Mouse (Mus musculus): ENCODE measurements around the gene Atp2c1. TPM values are rescaled to one million over a fixed set of nuclear protein-coding genes. Genes with fewer than 3 reads are reported as not detected.

Gene Atp2c1
- polyA plus RNA-seq, 1 experiment from 2014 or later, result 108 TPM

- Histone ChIP-seq H3K4me3 (ENCODE audit: low read depth, low read length) (no peak overlapping the region), H3K9me3 (replicated peaks; ENCODE audit: control insufficient read depth, low read length, poor library complexity, severe bottlenecking) (no peaks in the 10 kb centered on the region), H3K27ac (ENCODE audit: low read length) (no peak overlapping the region), H3K4me2 (ENCODE audit: low read length) (no peak overlapping the region), H3K4me1 (ENCODE audit: control insufficient read depth, insufficient read depth, low read length) (no peaks in the 10 kb centered on the region), H3K9ac (ENCODE audit: low read depth, low read length) (no peak overlapping the region), H3K36me3 (ENCODE audit: control insufficient read depth, insufficient read depth, low read length) (no peaks in the 10 kb centered on the region), H3K27me3 (ENCODE audit: control insufficient read depth, insufficient read depth, low read depth, low read length) (no peaks in the 10 kb centered on the region)
- ATAC-seq, result no peak
- WGBS, result 90% methylated on average over 3 of the region's 3 CpGs
Measured at GRCm38 (mm10) chr9:105476134-105476533, 51.0 kb downstream of the Atp2c1 start.

GRCm38 (mm10) chr9:105474910-105475309 lies 52.2 kb downstream of the Atp2c1 start:
- H3K27ac ChIP-seq (ENCODE audit: low read length), result no peak overlapping the region
- no peak for ATAC-seq
- no peaks in the 10 kb centered on the region for H3K9me3 ChIP-seq (replicated peaks; ENCODE audit: control insufficient read depth, low read length, poor library complexity, severe bottlenecking)
- no peak overlapping the region for H3K4me3 ChIP-seq (ENCODE audit: low read depth, low read length)
- H3K9ac ChIP-seq (ENCODE audit: low read depth, low read length), result no peak overlapping the region
- no peaks in the 10 kb centered on the region for H3K36me3 ChIP-seq (ENCODE audit: control insufficient read depth, insufficient read depth, low read length)
- no peaks in the 10 kb centered on the region for H3K27me3 ChIP-seq (ENCODE audit: control insufficient read depth, insufficient read depth, low read depth, low read length)
- whole genome bisulfite sequencing, result 92% methylated on average over 3 of the region's 3 CpGs
- H3K4me2 ChIP-seq (ENCODE audit: low read length), result no peak overlapping the region
- no peaks in the 10 kb centered on the region for H3K4me1 ChIP-seq (ENCODE audit: control insufficient read depth, insufficient read depth, low read length)

- no peak for ATAC-seq
- Histone ChIP-seq H3K4me3 (ENCODE audit: low read depth, low read length) (no peak overlapping the region), H3K4me2 (ENCODE audit: low read length) (no peak overlapping the region), H3K27me3 (ENCODE audit: control insufficient read depth, insufficient read depth, low read depth, low read length) (no peaks in the 10 kb centered on the region), H3K27ac (ENCODE audit: low read length) (no peak overlapping the region), H3K4me1 (ENCODE audit: control insufficient read depth, insufficient read depth, low read length) (no peaks in the 10 kb centered on the region), H3K9ac (ENCODE audit: low read depth, low read length) (no peak overlapping the region), H3K36me3 (ENCODE audit: control insufficient read depth, insufficient read depth, low read length) (peaks cover 23% of the 10 kb centered on the region), H3K9me3 (replicated peaks; ENCODE audit: control insufficient read depth, low read length, poor library complexity, severe bottlenecking) (0 out of 2 replicates have a peak, but pooled peaks cover 4% of the 10 kb centered on the region)
- 96% methylated on average over 3 of the region's 3 CpGs for whole genome bisulfite sequencing
Measured at GRCm38 (mm10) chr9:105467787-105468186, 59.3 kb downstream of the Atp2c1 start.

DNA sequence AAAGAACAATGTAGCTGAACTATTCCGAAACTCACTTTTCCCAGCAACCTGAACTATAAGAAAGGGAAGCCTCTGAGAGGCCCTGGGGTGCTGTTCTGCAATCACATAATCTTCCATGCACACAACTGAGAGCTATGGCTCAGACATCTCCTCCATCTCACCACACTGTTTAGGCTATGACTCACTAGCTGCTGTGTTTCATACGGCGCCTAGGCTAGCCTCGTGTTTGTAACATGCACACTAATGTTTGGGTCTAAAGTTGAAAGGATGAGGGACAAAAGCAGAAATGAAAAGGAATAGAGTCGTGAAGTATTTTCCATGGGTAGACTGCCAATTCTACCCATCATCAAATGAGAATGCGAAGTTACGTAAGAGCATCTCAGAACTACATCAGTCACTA lies 65.6 kb downstream of the Atp2c1 start:
- Histone ChIP-seq H3K27me3 (ENCODE audit: control insufficient read depth, insufficient read depth, low read depth, low read length) (no peaks in the 10 kb centered on the region), H3K9me3 (replicated peaks; ENCODE audit: control insufficient read depth, low read length, poor library complexity, severe bottlenecking) (no peaks in the 10 kb centered on the region), H3K4me2 (ENCODE audit: low read length) (no peak overlapping the region), H3K36me3 (ENCODE audit: control insufficient read depth, insufficient read depth, low read length) (peaks cover 23% of the 10 kb centered on the region), H3K4me3 (ENCODE audit: low read depth, low read length) (no peak overlapping the region), H3K4me1 (ENCODE audit: control insufficient read depth, insufficient read depth, low read length) (no peaks in the 10 kb centered on the region), H3K27ac (ENCODE audit: low read length) (no peak overlapping the region), H3K9ac (ENCODE audit: low read depth, low read length) (no peak overlapping the region)
- ATAC-seq, result no peak
- WGBS, result 96% methylated on average over 7 of the region's 7 CpGs

DNA sequence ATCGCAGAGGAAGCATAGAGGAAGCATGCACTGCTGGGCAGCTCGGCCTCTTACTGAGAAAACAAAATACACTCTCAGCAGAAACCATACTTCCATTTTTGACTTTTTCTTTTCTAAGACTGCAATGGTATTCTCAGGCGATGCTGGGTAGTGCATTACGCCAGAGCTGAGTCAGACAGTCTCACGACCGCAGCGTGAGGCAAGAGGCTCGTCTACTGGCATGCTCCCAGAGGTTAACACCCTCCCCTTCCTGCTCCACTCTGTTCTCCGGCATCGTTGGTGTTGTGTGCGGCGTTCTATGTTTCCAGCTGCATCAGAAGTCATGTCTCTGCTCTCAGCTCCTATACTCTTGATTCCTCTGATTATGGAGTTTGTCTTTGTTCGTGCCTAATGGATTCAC lies 68.1 kb downstream of the Atp2c1 start:
- Histone ChIP-seq H3K27ac (ENCODE audit: low read length) (no peak overlapping the region), H3K9ac (ENCODE audit: low read depth, low read length) (no peak overlapping the region), H3K36me3 (ENCODE audit: control insufficient read depth, insufficient read depth, low read length) (peaks cover 23% of the 10 kb centered on the region), H3K27me3 (ENCODE audit: control insufficient read depth, insufficient read depth, low read depth, low read length) (no peaks in the 10 kb centered on the region), H3K4me3 (ENCODE audit: low read depth, low read length) (no peak overlapping the region), H3K4me2 (ENCODE audit: low read length) (no peak overlapping the region), H3K4me1 (ENCODE audit: control insufficient read depth, insufficient read depth, low read length) (no peaks in the 10 kb centered on the region), H3K9me3 (replicated peaks; ENCODE audit: control insufficient read depth, low read length, poor library complexity, severe bottlenecking) (no peaks in the 10 kb centered on the region)
- no peak for ATAC-seq
- WGBS, result 91% methylated on average over 13 of the region's 13 CpGs

DNA sequence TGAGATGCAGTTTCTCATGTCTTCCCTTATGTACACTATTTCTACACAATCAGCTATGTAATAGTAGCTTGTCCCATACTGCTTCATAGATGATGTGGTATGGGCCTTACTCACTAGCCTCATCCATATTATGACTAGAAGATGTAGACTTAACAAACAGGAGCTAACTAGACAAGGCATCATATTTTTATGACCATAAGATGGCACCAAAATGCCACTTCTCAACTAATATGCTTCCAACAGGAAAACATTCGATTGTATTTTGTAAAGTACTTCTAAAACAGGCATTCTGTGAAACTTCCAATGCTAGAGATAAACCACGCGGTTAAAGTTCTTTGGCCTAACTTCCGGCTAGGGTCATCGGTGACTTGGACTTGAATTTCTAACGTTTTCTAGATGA lies 118.6 kb downstream of the Atp2c1 start:
- no peaks in the 10 kb centered on the region for H3K27me3 ChIP-seq (ENCODE audit: control insufficient read depth, insufficient read depth, low read depth, low read length)
- 96% methylated on average over 6 of the region's 6 CpGs for WGBS
- H3K9ac ChIP-seq (ENCODE audit: low read depth, low read length), result no peak overlapping the region
- peaks cover 9% of the 10 kb centered on the region; the same call in 1 of the 2 replicates for H3K36me3 ChIP-seq (ENCODE audit: control insufficient read depth, insufficient read depth, low read length)
- no peak overlapping the region for H3K27ac ChIP-seq (ENCODE audit: low read length)
- no peak for ATAC-seq
- H3K4me3 ChIP-seq (ENCODE audit: low read depth, low read length), result no peak overlapping the region
- no peak overlapping the region for H3K4me2 ChIP-seq (ENCODE audit: low read length)
- H3K4me1 ChIP-seq (ENCODE audit: control insufficient read depth, insufficient read depth, low read length), result no peaks in the 10 kb centered on the region
- H3K9me3 ChIP-seq (replicated peaks; ENCODE audit: control insufficient read depth, low read length, poor library complexity, severe bottlenecking), result no peaks in the 10 kb centered on the region

DNA sequence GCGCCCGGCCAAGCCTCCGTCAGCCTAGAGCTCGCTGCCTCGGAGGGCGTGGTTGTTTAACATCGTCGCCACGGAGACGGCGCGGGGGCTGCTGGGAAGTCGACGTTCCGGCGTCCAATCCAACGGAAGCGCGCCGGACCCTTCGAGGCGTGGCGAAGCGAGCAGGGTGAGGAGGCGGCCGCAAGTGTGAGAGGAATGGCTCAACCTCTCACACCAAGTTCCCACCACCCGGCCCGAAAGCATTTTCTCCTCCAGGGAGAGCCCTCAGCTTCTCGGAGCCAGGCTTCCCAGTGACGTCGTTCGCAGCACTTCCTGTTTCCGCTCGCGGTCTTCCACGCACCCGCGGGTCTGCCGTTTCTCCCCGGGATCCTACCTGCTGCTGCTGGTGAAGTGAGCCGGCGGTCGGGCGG lies 131.9 kb downstream of the Atp2c1 start, which contains the start of the genes Aste1 and Nek11:
Aste1 (plus strand) TSS at position 175 of the 410 bp plus-strand sequence.
Nek11 (minus strand) TSS at position 307 of the 410 bp plus-strand sequence.
- Histone ChIP-seq H3K36me3 (ENCODE audit: control insufficient read depth, insufficient read depth, low read length) (peaks cover 4% of the 10 kb centered on the region; the same call in 1 of the 2 replicates), H3K27me3 (ENCODE audit: control insufficient read depth, insufficient read depth, low read depth, low read length) (no peaks in the 10 kb centered on the region; the same call in 1 of the 2 replicates), H3K9ac (ENCODE audit: low read depth, low read length) (peak within 1 kb of the TSS; percentile 73), H3K4me2 (ENCODE audit: low read length) (peak within 1 kb of the TSS; percentile 63), H3K9me3 (replicated peaks; ENCODE audit: control insufficient read depth, low read length, poor library complexity, severe bottlenecking) (no peaks in the 10 kb centered on the region), H3K27ac (ENCODE audit: low read length) (peak within 1 kb of the TSS; percentile 71), H3K4me3 (ENCODE audit: low read depth, low read length) (peak within 1 kb of the TSS; percentile 75), H3K4me1 (ENCODE audit: control insufficient read depth, insufficient read depth, low read length) (peaks cover 34% of the 10 kb centered on the region)
- WGBS, result under 1% methylated on average over 44 of the region's 44 CpGs
- ATAC-seq, result peak; percentile 96

DNA sequence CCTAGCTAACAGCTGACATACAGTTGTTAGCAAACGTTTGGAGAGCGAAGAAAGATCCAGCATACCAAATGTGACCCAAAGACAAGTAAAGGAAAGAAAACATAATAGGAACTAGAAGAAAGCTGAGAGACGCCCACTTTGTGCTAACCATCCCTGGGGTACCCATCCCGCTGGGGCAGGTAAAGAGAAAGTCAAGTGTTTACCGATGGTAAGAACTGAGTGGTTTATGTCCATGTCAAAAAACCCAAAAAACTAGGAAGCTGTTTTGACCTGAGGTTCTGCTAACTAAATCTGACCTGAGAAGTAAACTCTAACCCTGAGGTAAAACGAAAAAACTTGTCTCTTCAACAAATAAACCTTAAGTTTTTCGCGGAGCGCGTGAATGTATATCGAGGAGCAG lies 132.4 kb downstream of the Atp2c1 start:
- H3K27ac ChIP-seq (ENCODE audit: low read length), result no peak overlapping the region; the same call in 1 of the 2 replicates
- H3K9ac ChIP-seq (ENCODE audit: low read depth, low read length), result peak overlapping the region; percentile 73
- ATAC-seq, result peak; percentile 15; the same call in 1 of the 2 replicates
- no peaks in the 10 kb centered on the region; the same call in 1 of the 2 replicates for H3K27me3 ChIP-seq (ENCODE audit: control insufficient read depth, insufficient read depth, low read depth, low read length)
- no peaks in the 10 kb centered on the region for H3K9me3 ChIP-seq (replicated peaks; ENCODE audit: control insufficient read depth, low read length, poor library complexity, severe bottlenecking)
- peak overlapping the region; percentile 75 for H3K4me3 ChIP-seq (ENCODE audit: low read depth, low read length)
- H3K36me3 ChIP-seq (ENCODE audit: control insufficient read depth, insufficient read depth, low read length), result peaks cover 4% of the 10 kb centered on the region; the same call in 1 of the 2 replicates
- 13% methylated on average over 11 of the region's 11 CpGs for WGBS
- peak overlapping the region; percentile 63 for H3K4me2 ChIP-seq (ENCODE audit: low read length)
- H3K4me1 ChIP-seq (ENCODE audit: control insufficient read depth, insufficient read depth, low read length), result peaks cover 32% of the 10 kb centered on the region

- no peaks in the 10 kb centered on the region for H3K9me3 ChIP-seq (replicated peaks; ENCODE audit: control insufficient read depth, low read length, poor library complexity, severe bottlenecking)
- H3K4me1 ChIP-seq (ENCODE audit: control insufficient read depth, insufficient read depth, low read length), result peaks cover 4% of the 10 kb centered on the region; the same call in 1 of the 2 replicates
- no peak overlapping the region for H3K27ac ChIP-seq (ENCODE audit: low read length)
- H3K9ac ChIP-seq (ENCODE audit: low read depth, low read length), result no peak overlapping the region
- no peak overlapping the region for H3K4me3 ChIP-seq (ENCODE audit: low read depth, low read length)
- ATAC-seq, result no peak
- WGBS, result 75% methylated on average over 4 of the region's 5 CpGs
- no peak overlapping the region for H3K4me2 ChIP-seq (ENCODE audit: low read length)
- no peaks in the 10 kb centered on the region; the same call in 1 of the 2 replicates for H3K27me3 ChIP-seq (ENCODE audit: control insufficient read depth, insufficient read depth, low read depth, low read length)
- no peaks in the 10 kb centered on the region for H3K36me3 ChIP-seq (ENCODE audit: control insufficient read depth, insufficient read depth, low read length)
Measured at GRCm38 (mm10) chr9:105390616-105391015, 136.5 kb downstream of the Atp2c1 start.

Data from midbrain, embryonic 16.5 days (tissue).